Mouse (Mus musculus) hindbrain, embryonic 15.5 days (tissue): ENCODE measurements around the gene Usp32. TPM values are rescaled to one million over a fixed set of nuclear protein-coding genes. Genes with fewer than 3 reads are reported as not detected.

Source experiments
- ATAC-seq: fragments of 200-750 bp; cut with Nextera tagmentation; 2 replicates; pipeline ENCODE4 v1.8.0; 2017; ENCODE audit warnings: low read depth, moderate number of reproducible peaks, moderate TSS enrichment; ENCODE audit not compliant: low FRiP score
- H3K27ac ChIP-seq: fragments of 300-500 bp; sonication (generic); replicated peaks from 2 replicates; pipeline ENCODE4 v1.5.1; 2015; ENCODE audit warnings: mild to moderate bottlenecking, inconsistent platforms
- H3K27me3 ChIP-seq: fragments of 300-500 bp; sonication (generic); 2 replicates; pipeline ENCODE4 v1.6.1; 2015; ENCODE audit warnings: control low read depth, inconsistent platforms
- H3K36me3 ChIP-seq: fragments of 300-500 bp; sonication (generic); 2 replicates; pipeline ENCODE4 v1.6.1; 2015; ENCODE audit warnings: control low read depth, inconsistent platforms
- H3K4me1 ChIP-seq: fragments of 300-500 bp; sonication (generic); replicated peaks from 2 replicates; pipeline ENCODE4 v1.6.1; 2015; ENCODE audit warnings: control low read depth, inconsistent platforms
- H3K4me2 ChIP-seq: fragments of 300-500 bp; sonication (generic); 2 replicates; pipeline ENCODE4 v1.6.1; 2015; ENCODE audit warnings: moderate library complexity, mild to moderate bottlenecking, inconsistent platforms
- H3K4me3 ChIP-seq: fragments of 300-500 bp; sonication (generic); 2 replicates; pipeline ENCODE4 v1.5.1; 2015; ENCODE audit warnings: mild to moderate bottlenecking, inconsistent platforms
- H3K9ac ChIP-seq: fragments of 300-500 bp; sonication (generic); 2 replicates; pipeline ENCODE4 v1.6.1; 2015; ENCODE audit warnings: inconsistent platforms
- H3K9me3 ChIP-seq: fragments of 300-500 bp; sonication (generic); 2 replicates; pipeline ENCODE4 v1.6.1; 2016; ENCODE audit warnings: control low read depth, inconsistent platforms
- WGBS: fragments of 180-500 bp; shearing (Covaris S2); methylation state at CpG from one replicate; pipeline ENCODE4 v1.1.7; 2015; 5-methylcytosine and 5-hydroxymethylcytosine counted together
- polyA plus RNA-seq: library from polyadenylated mRNA; unstranded; fragments of >200 nt; fragmentation: Nextera tagmentation; extraction: Ambion mirVana; gene quantifications from 2 replicates; pipeline ENCODE4 v1.2.1, GENCODE M21; 2015

Gene Usp32
- polyA plus RNA-seq, 1 experiment from 2014 or later, result 10.6 TPM

GRCm38 (mm10) chr11:85039256-85039655, 100.7 kb downstream of the Usp32 start:
- Histone ChIP-seq H3K9ac (no peak overlapping the region), H3K4me1 (no peaks in the 10 kb centered on the region), H3K27me3 (no peaks in the 10 kb centered on the region), H3K9me3 (no peaks in the 10 kb centered on the region), H3K4me3 (no peak overlapping the region), H3K36me3 (peaks cover 27% of the 10 kb centered on the region), H3K4me2 (no peak overlapping the region), H3K27ac (no peak overlapping the region)
- ATAC-seq, result no peak
- 91% methylated on average over 3 of the region's 3 CpGs for WGBS

- H3K27ac ChIP-seq, result no peak overlapping the region
- H3K4me1 ChIP-seq, result no peaks in the 10 kb centered on the region
- H3K27me3 ChIP-seq, result no peaks in the 10 kb centered on the region
- H3K36me3 ChIP-seq, result peaks cover 35% of the 10 kb centered on the region
- H3K4me3 ChIP-seq, result no peak overlapping the region
- no peak for ATAC-seq
- no peaks in the 10 kb centered on the region for H3K9me3 ChIP-seq
- no peak overlapping the region for H3K9ac ChIP-seq
- H3K4me2 ChIP-seq, result no peak overlapping the region
These were observed 126.8 kb downstream of the Usp32 start for GRCm38 (mm10) chr11:85013121-85013520.

GRCm38 (mm10) chr11:85003566-85003965, 136.4 kb downstream of the Usp32 start:
- no peaks in the 10 kb centered on the region for H3K4me1 ChIP-seq
- no peaks in the 10 kb centered on the region for H3K27me3 ChIP-seq
- no peak for ATAC-seq
- no peaks in the 10 kb centered on the region for H3K9me3 ChIP-seq
- no peak overlapping the region for H3K27ac ChIP-seq
- no peak overlapping the region for H3K9ac ChIP-seq
- H3K36me3 ChIP-seq, result peaks cover 39% of the 10 kb centered on the region
- H3K4me3 ChIP-seq, result no peak overlapping the region
- 94% methylated on average over 3 of the region's 3 CpGs for WGBS
- H3K4me2 ChIP-seq, result no peak overlapping the region

GRCm38 (mm10) chr11:84995241-84995640, 144.7 kb downstream of the Usp32 start:
- Histone ChIP-seq H3K27me3 (no peaks in the 10 kb centered on the region), H3K27ac (no peak overlapping the region), H3K9ac (no peak overlapping the region), H3K4me2 (no peak overlapping the region), H3K4me3 (no peak overlapping the region), H3K36me3 (peaks cover 48% of the 10 kb centered on the region), H3K4me1 (no peaks in the 10 kb centered on the region), H3K9me3 (no peaks in the 10 kb centered on the region)
- 96% methylated on average over 1 of the region's 1 CpGs for WGBS
- no peak for ATAC-seq

- Histone ChIP-seq H3K4me3 (no peak overlapping the region), H3K9ac (no peak overlapping the region), H3K27me3 (no peaks in the 10 kb centered on the region), H3K36me3 (peaks cover 60% of the 10 kb centered on the region), H3K27ac (no peak overlapping the region), H3K4me1 (no peaks in the 10 kb centered on the region), H3K9me3 (no peaks in the 10 kb centered on the region), H3K4me2 (no peak overlapping the region)
- WGBS, result 84% methylated on average over 1 of the region's 1 CpGs
- no peak for ATAC-seq
These were observed 147.0 kb downstream of the Usp32 start for GRCm38 (mm10) chr11:84992996-84993395.

- WGBS, result 97% methylated on average over 3 of the region's 3 CpGs
These were observed 151.5 kb downstream of the Usp32 start for GRCm38 (mm10) chr11:84988341-84988919.

GRCm38 (mm10) chr11:84985421-84985820, 154.5 kb downstream of the Usp32 start:
- Histone ChIP-seq H3K4me1 (no peaks in the 10 kb centered on the region), H3K27ac (no peak overlapping the region), H3K36me3 (peaks cover 41% of the 10 kb centered on the region), H3K4me2 (no peak overlapping the region), H3K4me3 (no peak overlapping the region), H3K9me3 (no peaks in the 10 kb centered on the region), H3K9ac (no peak overlapping the region), H3K27me3 (no peaks in the 10 kb centered on the region)
- ATAC-seq, result no peak
- 87% methylated on average over 6 of the region's 6 CpGs for WGBS

More at GRCm38 (mm10) chr11:84988341-84988919, 151.5 kb downstream of the Usp32 start:
- H3K27ac ChIP-seq, result no peak overlapping the region
- H3K27me3 ChIP-seq, result no peaks in the 10 kb centered on the region
- H3K4me1 ChIP-seq, result no peaks in the 10 kb centered on the region
- no peak overlapping the region for H3K9ac ChIP-seq
- H3K36me3 ChIP-seq, result peaks cover 57% of the 10 kb centered on the region
- no peak overlapping the region for H3K4me2 ChIP-seq
- ATAC-seq, result no peak
- H3K4me3 ChIP-seq, result no peak overlapping the region
- no peaks in the 10 kb centered on the region for H3K9me3 ChIP-seq

GRCm38 (mm10) chr11:84980697-84981096, 159.3 kb downstream of the Usp32 start:
- ATAC-seq, result no peak
- H3K27ac ChIP-seq, result no peak overlapping the region
- H3K9me3 ChIP-seq, result no peaks in the 10 kb centered on the region
- no peak overlapping the region for H3K9ac ChIP-seq
- H3K4me2 ChIP-seq, result no peak overlapping the region
- WGBS, result 75% methylated on average over 2 of the region's 2 CpGs
- no peaks in the 10 kb centered on the region for H3K27me3 ChIP-seq
- no peak overlapping the region for H3K4me3 ChIP-seq
- H3K4me1 ChIP-seq, result no peaks in the 10 kb centered on the region
- peaks cover 15% of the 10 kb centered on the region for H3K36me3 ChIP-seq

GRCm38 (mm10) chr11:84979351-84979750, 160.6 kb downstream of the Usp32 start:
- Histone ChIP-seq H3K36me3 (peaks cover 6% of the 10 kb centered on the region; the same call in 1 of the 2 replicates), H3K9ac (no peak overlapping the region), H3K4me3 (no peak overlapping the region), H3K4me1 (no peaks in the 10 kb centered on the region), H3K27me3 (no peaks in the 10 kb centered on the region), H3K9me3 (no peaks in the 10 kb centered on the region), H3K27ac (no peak overlapping the region), H3K4me2 (no peak overlapping the region)
- WGBS, result 33% methylated on average over 1 of the region's 1 CpGs
- no peak for ATAC-seq

GRCm38 (mm10) chr11:84978113-84978512, 161.8 kb downstream of the Usp32 start:
- H3K9ac ChIP-seq, result no peak overlapping the region
- no peak overlapping the region for H3K4me3 ChIP-seq
- H3K4me1 ChIP-seq, result no peaks in the 10 kb centered on the region
- WGBS, result 47% methylated on average over 2 of the region's 2 CpGs
- ATAC-seq, result no peak
- no peaks in the 10 kb centered on the region for H3K27me3 ChIP-seq
- H3K4me2 ChIP-seq, result no peak overlapping the region
- no peak overlapping the region for H3K27ac ChIP-seq
- H3K9me3 ChIP-seq, result no peaks in the 10 kb centered on the region
- no peaks in the 10 kb centered on the region for H3K36me3 ChIP-seq

GRCm38 (mm10) chr11:84977385-84977952, 162.5 kb downstream of the Usp32 start:
- no peak for ATAC-seq
- no peaks in the 10 kb centered on the region for H3K36me3 ChIP-seq
- no peaks in the 10 kb centered on the region for H3K27me3 ChIP-seq
- H3K27ac ChIP-seq, result no peak overlapping the region
- H3K4me2 ChIP-seq, result no peak overlapping the region
- H3K4me3 ChIP-seq, result no peak overlapping the region
- H3K4me1 ChIP-seq, result no peaks in the 10 kb centered on the region
- WGBS, result 86% methylated on average over 3 of the region's 3 CpGs
- H3K9me3 ChIP-seq, result no peaks in the 10 kb centered on the region
- H3K9ac ChIP-seq, result no peak overlapping the region

- no peak overlapping the region for H3K4me2 ChIP-seq
- no peak overlapping the region for H3K4me3 ChIP-seq
- H3K9ac ChIP-seq, result no peak overlapping the region
- no peaks in the 10 kb centered on the region for H3K36me3 ChIP-seq
- no peaks in the 10 kb centered on the region for H3K9me3 ChIP-seq
- no peak overlapping the region for H3K27ac ChIP-seq
- no peak for ATAC-seq
- no peaks in the 10 kb centered on the region for H3K4me1 ChIP-seq
- no peaks in the 10 kb centered on the region for H3K27me3 ChIP-seq
- WGBS, result 81% methylated on average over 3 of the region's 3 CpGs
These were observed 163.3 kb downstream of the Usp32 start for GRCm38 (mm10) chr11:84976706-84977105.

- H3K9me3 ChIP-seq, result no peaks in the 10 kb centered on the region
- no peaks in the 10 kb centered on the region for H3K36me3 ChIP-seq
- H3K4me2 ChIP-seq, result no peak overlapping the region
- WGBS, result 67% methylated on average over 7 of the region's 7 CpGs
- H3K4me1 ChIP-seq, result no peaks in the 10 kb centered on the region
- no peak for ATAC-seq
- no peak overlapping the region for H3K4me3 ChIP-seq
- H3K9ac ChIP-seq, result no peak overlapping the region
- H3K27me3 ChIP-seq, result no peaks in the 10 kb centered on the region
- no peak overlapping the region for H3K27ac ChIP-seq
These were observed 165.4 kb downstream of the Usp32 start for GRCm38 (mm10) chr11:84974582-84974981.
